Mouse (Mus musculus) stomach, embryonic 14.5 days (tissue): Measurements from ENCODE around the gene Tbx21. TPM values are rescaled to one million over a fixed set of nuclear protein-coding genes. Genes with fewer than 3 reads are reported as not detected.

Experiments
- ATAC-seq: fragments of 200-750 bp; cut with Nextera tagmentation; 2 replicates; pipeline ENCODE4 v1.8.0; 2017; ENCODE audit warnings: low read depth, moderate TSS enrichment; ENCODE audit not compliant: insufficient number of reproducible peaks, insufficient read depth, low FRiP score
- H3K27ac ChIP-seq: fragments of 300-500 bp; sonication (generic); 2 replicates; pipeline ENCODE4 v1.5.1; 2014; ENCODE audit warnings: mild to moderate bottlenecking, low read length, moderate library complexity, mixed read lengths
- H3K27me3 ChIP-seq: fragments of 300-500 bp; sonication (generic); 2 replicates; pipeline ENCODE4 v1.6.1; 2014; ENCODE audit warnings: low read length, control low read depth, mixed read lengths; ENCODE audit not compliant: control insufficient read depth, insufficient read depth
- H3K36me3 ChIP-seq: fragments of 300-500 bp; sonication (generic); 2 replicates; pipeline ENCODE4 v1.6.1; 2014; ENCODE audit warnings: mild to moderate bottlenecking, control low read depth, low read length, moderate library complexity, mixed read lengths; ENCODE audit not compliant: control insufficient read depth, insufficient read depth
- H3K4me1 ChIP-seq: fragments of 300-500 bp; sonication (generic); 2 replicates; pipeline ENCODE4 v1.6.1; 2014; ENCODE audit warnings: low read length, control low read depth, mixed read lengths; ENCODE audit not compliant: control insufficient read depth, insufficient read depth
- H3K4me2 ChIP-seq: fragments of 300-500 bp; sonication (generic); replicated peaks from 2 replicates; pipeline ENCODE4 v1.6.1; 2014; ENCODE audit warnings: low read depth, low read length, control low read depth
- H3K4me3 ChIP-seq: fragments of 300-500 bp; sonication (generic); 2 replicates; pipeline ENCODE4 v1.5.1; 2014; ENCODE audit warnings: low read depth, low read length, control low read depth
- H3K9ac ChIP-seq: fragments of 300-500 bp; sonication (generic); replicated peaks from 2 replicates; pipeline ENCODE4 v1.6.1; 2014; ENCODE audit warnings: low read depth, mild to moderate bottlenecking, control low read depth, low read length, moderate library complexity, mixed read lengths
- H3K9me3 ChIP-seq: fragments of 300-500 bp; sonication (generic); 2 replicates; pipeline ENCODE4 v1.6.1; 2016; ENCODE audit warnings: low read depth, low read length, control low read depth; ENCODE audit not compliant: control insufficient read depth
- WGBS: fragments of 180-500 bp; shearing (Covaris S2); extraction: QIAGEN DNeasy Blood & Tissue Kit; methylation state at CpG from one replicate; pipeline ENCODE4 v1.1.7; 2014; 5-methylcytosine and 5-hydroxymethylcytosine counted together
- polyA plus RNA-seq: library from polyadenylated mRNA; unstranded; fragments of >200 nt; fragmentation: Nextera tagmentation; extraction: Ambion mirVana; gene quantifications from 2 replicates; pipeline ENCODE4 v1.2.1, GENCODE M21; 2014

Tbx21 gene
- polyA plus RNA-seq, 1 experiment from 2014 or later: not detected

DNA sequence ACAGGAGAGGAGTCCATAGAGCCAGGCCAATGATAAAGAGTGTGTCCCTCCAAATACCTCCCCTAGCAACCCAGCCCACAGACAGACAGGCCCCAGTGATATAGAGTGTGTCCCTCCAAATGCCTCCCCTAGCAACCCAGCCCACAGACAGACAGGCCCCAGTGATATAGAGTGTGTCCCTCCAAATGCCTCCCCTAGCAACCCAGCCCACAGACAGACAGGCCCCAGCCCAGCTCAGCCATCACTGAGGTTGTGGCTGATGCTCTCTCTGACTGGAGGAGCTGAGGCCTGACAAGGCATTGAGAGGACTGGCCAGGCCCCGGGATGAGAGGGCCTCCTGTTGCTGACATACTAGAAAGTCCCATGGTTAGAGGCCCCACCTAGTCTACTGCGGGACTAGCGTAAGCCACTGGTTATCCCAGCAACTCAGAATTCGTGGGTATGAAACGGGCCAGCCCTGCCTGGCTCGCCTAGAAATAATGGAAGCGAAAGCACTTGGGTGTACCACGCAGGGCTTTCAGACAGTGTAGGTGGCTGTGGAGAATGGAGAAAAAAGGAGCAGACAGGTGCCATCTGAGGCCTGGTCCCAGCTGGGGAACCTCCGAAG is 2.5 kb downstream of the Tbx21 start:
- no peak overlapping the region for H3K4me3 ChIP-seq
- WGBS: 81% methylated on average over 9 of the region's 9 CpGs
- no peak overlapping the region for H3K9ac ChIP-seq
- no peak overlapping the region for H3K27ac ChIP-seq
- peaks cover 37% of the 10 kb centered on the region for H3K27me3 ChIP-seq
- ATAC-seq: no peak
- no peak overlapping the region for H3K4me2 ChIP-seq
- H3K4me1 ChIP-seq: peaks cover 12% of the 10 kb centered on the region
- no peaks in the 10 kb centered on the region for H3K9me3 ChIP-seq
- no peaks in the 10 kb centered on the region for H3K36me3 ChIP-seq

DNA sequence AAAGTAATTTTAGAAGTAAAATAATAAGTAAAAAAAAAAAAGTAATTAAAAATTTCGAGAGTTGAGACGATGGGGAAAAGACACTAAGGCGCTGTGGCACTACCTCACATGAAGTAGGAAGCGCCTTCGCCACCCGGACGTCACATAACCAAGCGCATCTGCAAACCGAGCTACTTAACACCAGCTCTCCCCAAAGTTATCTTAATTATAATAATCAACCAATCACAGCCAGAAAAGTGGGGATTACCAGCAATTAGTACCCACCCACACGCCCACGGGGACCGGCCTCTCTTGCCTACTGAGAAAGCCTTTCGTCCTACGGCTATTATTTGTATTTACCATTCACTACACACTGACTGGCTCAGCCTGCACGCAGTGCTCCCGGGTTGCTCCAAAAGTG is 6.2 kb downstream of the Tbx21 start:
- ATAC-seq: no peak
- H3K9ac ChIP-seq: no peak overlapping the region
- H3K4me1 ChIP-seq: 0 out of 2 replicates have a peak, but pooled peaks cover under 1% of the 10 kb centered on the region
- no peaks in the 10 kb centered on the region for H3K9me3 ChIP-seq
- H3K4me3 ChIP-seq: no peak overlapping the region
- WGBS: 85% methylated on average over 16 of the region's 16 CpGs
- no peak overlapping the region for H3K4me2 ChIP-seq
- no peak overlapping the region for H3K27ac ChIP-seq
- peaks cover 17% of the 10 kb centered on the region for H3K27me3 ChIP-seq
- no peaks in the 10 kb centered on the region for H3K36me3 ChIP-seq

DNA sequence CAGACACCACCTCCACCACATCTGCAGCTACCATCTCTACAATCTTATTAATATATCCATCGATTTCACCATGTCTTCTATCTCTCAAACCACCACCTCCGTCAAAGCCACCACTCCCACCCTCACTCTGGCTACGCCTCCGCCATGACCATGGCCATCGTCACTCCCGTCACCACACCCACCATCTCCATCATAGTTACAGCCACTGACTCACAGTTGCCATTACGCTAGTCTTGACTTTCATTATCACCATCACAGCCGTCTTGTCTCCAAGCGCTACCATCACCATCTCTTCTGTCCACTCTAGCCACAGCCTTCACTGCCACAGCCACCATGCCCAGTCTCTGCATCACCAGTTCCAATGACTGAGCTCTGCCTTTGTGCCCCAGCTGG is 11.0 kb downstream of the Tbx21 start:
- 90% methylated on average over 9 of the region's 9 CpGs for WGBS
- Histone ChIP-seq H3K9me3 (no peaks in the 10 kb centered on the region), H3K9ac (no peak overlapping the region), H3K27me3 (no peaks in the 10 kb centered on the region), H3K4me1 (no peaks in the 10 kb centered on the region), H3K4me3 (no peak overlapping the region), H3K4me2 (no peak overlapping the region), H3K36me3 (no peaks in the 10 kb centered on the region), H3K27ac (no peak overlapping the region)
- ATAC-seq: no peak

DNA sequence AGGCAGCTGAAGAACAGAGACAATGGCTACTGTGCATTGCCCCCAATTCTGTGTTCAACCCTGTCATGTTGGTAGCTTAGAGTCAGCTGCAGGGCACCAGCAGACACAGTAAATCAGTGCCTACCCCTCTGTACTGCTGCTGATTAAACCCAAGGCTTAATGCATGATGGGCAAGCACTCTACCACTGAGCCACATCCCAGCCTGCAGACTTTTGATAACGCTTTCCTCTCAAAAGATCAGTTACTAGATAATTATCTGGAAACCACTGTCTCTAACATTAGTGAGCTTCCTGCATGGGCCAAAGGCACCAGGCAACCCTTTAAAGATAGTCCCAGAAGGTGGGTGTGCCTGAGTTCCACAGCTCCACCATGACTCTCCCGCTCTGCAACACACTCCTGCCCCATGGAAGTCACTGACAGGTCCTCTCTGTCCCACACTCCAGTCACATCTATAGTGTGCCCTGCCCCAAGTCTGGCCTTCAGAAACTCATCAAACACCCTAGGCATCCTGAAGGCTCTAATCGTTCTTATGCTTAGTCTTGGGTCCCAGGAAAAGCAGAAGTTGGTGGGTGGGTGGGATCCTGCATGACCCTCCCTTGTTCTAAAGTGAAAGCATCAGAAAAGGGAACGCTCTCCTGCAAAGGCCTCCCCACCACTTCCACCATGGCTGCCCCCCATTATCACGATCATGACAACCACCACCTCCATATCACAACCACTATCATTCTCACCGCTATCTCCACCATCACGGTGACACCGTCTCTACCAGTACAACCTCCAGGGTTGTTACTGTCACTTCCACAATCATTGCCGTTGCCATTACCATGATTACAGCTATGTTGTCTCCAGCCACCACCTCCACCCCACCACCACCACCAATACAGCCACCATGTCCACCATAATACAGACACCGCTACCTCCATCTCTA is 11.7 kb downstream of the Tbx21 start:
- no peak overlapping the region for H3K4me3 ChIP-seq
- no peak overlapping the region for H3K27ac ChIP-seq
- no peaks in the 10 kb centered on the region for H3K27me3 ChIP-seq
- ATAC-seq: no peak
- H3K9me3 ChIP-seq: no peaks in the 10 kb centered on the region
- WGBS: 90% methylated on average over 10 of the region's 10 CpGs
- H3K9ac ChIP-seq: no peak overlapping the region
- H3K4me1 ChIP-seq: no peaks in the 10 kb centered on the region
- H3K4me2 ChIP-seq: no peak overlapping the region
- H3K36me3 ChIP-seq: no peaks in the 10 kb centered on the region

DNA sequence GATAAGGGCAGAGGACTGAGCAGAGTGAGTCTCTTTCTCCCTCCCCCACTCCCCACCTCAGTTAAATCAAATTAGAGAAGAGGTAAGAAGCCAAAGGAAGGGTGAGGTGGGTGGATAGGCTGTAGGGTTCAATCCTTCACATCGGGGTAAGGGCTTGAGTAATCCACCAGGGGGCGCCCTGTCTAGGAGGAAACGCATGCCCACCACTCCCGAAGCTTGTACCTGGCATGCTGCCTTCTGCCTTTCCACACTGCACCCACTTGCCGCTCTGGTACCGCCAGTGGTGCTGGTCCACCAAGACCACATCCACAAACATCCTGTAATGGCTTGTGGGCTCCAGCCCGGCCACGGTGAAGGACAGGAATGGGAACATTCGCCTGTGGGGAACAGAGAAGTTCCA is 13.4 kb downstream of the Tbx21 start:
- Histone ChIP-seq H3K27ac (no peak overlapping the region), H3K4me1 (no peaks in the 10 kb centered on the region), H3K9me3 (no peaks in the 10 kb centered on the region), H3K4me3 (no peak overlapping the region), H3K9ac (no peak overlapping the region), H3K27me3 (peaks cover 8% of the 10 kb centered on the region; the same call in 1 of the 2 replicates), H3K4me2 (no peak overlapping the region), H3K36me3 (no peaks in the 10 kb centered on the region)
- no peak for ATAC-seq
- WGBS: 19% methylated on average over 9 of the region's 9 CpGs

DNA sequence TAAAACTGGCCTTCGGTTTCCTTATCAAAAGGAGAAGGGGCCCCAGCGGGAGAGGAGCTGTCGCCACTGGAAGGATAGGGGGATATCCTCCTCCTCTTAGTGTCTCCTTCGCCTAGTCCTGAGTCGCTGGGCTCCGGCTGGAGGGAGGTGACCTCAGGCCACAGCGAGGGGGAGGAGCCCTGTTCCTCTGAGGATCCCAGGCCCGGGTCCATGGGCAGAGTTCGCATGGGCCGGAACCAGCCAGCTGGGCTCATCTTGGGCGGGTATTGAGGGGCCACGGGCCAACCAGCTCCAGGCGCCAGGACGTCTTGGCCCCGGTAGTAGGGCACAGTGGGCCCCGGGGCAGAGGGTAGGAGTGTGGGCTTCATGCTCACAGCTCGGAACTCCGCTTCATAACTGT is 16.3 kb downstream of the Tbx21 start:
- Histone ChIP-seq H3K9ac (no peak overlapping the region), H3K4me3 (no peak overlapping the region), H3K27ac (no peak overlapping the region), H3K27me3 (peaks cover 8% of the 10 kb centered on the region; the same call in 1 of the 2 replicates), H3K36me3 (no peaks in the 10 kb centered on the region), H3K4me1 (no peaks in the 10 kb centered on the region), H3K9me3 (no peaks in the 10 kb centered on the region), H3K4me2 (no peak overlapping the region)
- 24% methylated on average over 18 of the region's 18 CpGs for WGBS
- no peak for ATAC-seq

DNA sequence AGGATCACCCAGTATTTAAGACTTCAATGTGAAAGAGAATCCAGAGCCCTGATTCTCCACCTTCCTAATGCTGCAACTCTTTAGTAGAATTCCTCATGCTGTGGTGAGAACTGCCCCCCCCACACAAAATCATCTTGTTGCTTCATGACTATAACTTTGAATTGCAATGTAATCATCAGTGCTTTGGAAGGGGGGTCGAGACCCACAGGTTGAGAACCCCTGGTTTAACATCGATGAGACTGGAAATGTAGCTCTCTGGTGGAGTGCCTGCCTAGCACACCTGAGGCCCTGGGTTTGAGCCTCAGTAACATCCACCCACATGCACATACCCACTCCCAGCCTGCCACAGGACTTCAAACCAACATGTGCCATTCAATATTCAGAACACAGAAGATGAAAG is 20.5 kb downstream of the Tbx21 start:
- H3K27ac ChIP-seq: no peak overlapping the region

DNA sequence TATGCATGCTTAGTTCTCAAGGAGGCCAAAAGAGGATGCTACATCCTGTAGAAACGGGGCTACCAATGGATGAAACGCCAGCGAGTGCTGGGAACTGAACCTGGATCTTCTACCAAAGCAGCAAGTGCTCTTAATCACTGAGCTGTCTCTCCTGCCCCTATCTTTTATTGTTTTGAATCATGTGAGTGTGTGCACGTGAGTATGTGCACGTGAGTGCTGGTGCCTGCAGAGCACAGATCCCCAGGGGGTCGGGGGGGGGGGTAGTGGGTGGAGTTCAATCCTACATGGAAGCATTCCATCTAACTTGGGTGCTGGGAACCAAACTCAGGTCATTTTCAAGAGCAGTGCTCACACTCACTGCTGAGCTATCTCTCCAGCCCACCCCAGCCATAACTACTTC is 28.8 kb downstream of the Tbx21 start:
- Histone ChIP-seq H3K9me3 (no peaks in the 10 kb centered on the region), H3K9ac (no peak overlapping the region), H3K4me3 (no peak overlapping the region), H3K36me3 (no peaks in the 10 kb centered on the region), H3K4me2 (no peak overlapping the region), H3K27ac (no peak overlapping the region), H3K27me3 (no peaks in the 10 kb centered on the region), H3K4me1 (no peaks in the 10 kb centered on the region)
- no peak for ATAC-seq
- 66% methylated on average over 6 of the region's 6 CpGs for WGBS

More for the DNA sequence above, 20.5 kb downstream of the Tbx21 start:
- no peak overlapping the region for H3K9ac ChIP-seq
- no peaks in the 10 kb centered on the region for H3K9me3 ChIP-seq
- H3K27me3 ChIP-seq: peaks cover 8% of the 10 kb centered on the region; the same call in 1 of the 2 replicates
- no peaks in the 10 kb centered on the region for H3K4me1 ChIP-seq
- no peaks in the 10 kb centered on the region for H3K36me3 ChIP-seq
- no peak for ATAC-seq
- H3K4me2 ChIP-seq: no peak overlapping the region
- WGBS: 50% methylated on average over 2 of the region's 2 CpGs
- H3K4me3 ChIP-seq: no peak overlapping the region
